In the genomic region with DNA sequence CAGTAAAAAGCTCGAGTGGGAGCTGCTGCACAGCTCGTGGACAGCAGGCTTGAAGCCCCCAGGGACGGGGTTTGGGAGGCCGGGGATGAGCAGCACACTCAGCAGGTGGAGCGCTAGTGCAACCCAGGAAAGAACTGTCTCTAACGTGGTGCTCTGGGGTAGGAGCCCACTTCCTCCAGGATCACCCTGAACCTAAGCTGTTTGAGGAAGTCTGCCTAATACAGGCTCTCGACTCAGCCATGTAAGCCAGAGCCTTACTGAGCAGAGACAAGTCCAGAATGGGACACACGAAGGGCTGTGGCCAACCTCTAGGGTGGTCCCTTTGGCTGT, we compare ENCODE assay signal across 8 mouse cellular contexts. TPM values are rescaled to one million over a fixed set of nuclear protein-coding genes. Genes with fewer than 3 reads are reported as not detected.
DNase-seq lines count a peak whose midpoint lies in the region; ATAC-seq and TF ChIP-seq lines count a peak whose summit lies in the region.

No protein-coding gene starts in this region.

- ATAC-seq in forebrain, embryonic 12.5 days (ENCODE audit: low FRiP score): no peak
- ATAC-seq in forebrain, postnatal 0 days: no peak; the same call in 1 of the 2 replicates
- ATAC-seq in lung, embryonic 16.5 days (ENCODE audit: low read depth): no peak
- ATAC-seq in liver, postnatal 0 days: peak; percentile 9; the same call in 1 of the 2 replicates

- H3K27me3 ChIP-seq in forebrain, embryonic 12.5 days: peaks cover 15% of the 10 kb centered on the region
- H3K27me3 ChIP-seq in forebrain, postnatal 0 days (ENCODE audit: insufficient read depth, low read length): no peaks in the 10 kb centered on the region
- H3K27me3 ChIP-seq in lung, embryonic 16.5 days (ENCODE audit: control insufficient read depth, insufficient read depth, low read depth, low read length): 0 out of 2 replicates have a peak, but pooled peaks cover 2% of the 10 kb centered on the region
- no peaks in the 10 kb centered on the region for H3K27me3 ChIP-seq in liver, postnatal 0 days (ENCODE audit: insufficient read depth, low read length)

- no peak for TF ChIP-seq EP300 in liver, postnatal 0 days (IDR thresholded peaks at IDR 0.05; ENCODE audit: low read depth)

- no peak overlapping the region for H3K4me3 ChIP-seq in forebrain, embryonic 12.5 days (replicated peaks)
- H3K4me3 ChIP-seq in forebrain, postnatal 0 days (ENCODE audit: low read depth, low read length): no peak overlapping the region
- no peak overlapping the region for H3K4me3 ChIP-seq in lung, embryonic 16.5 days (ENCODE audit: low read length)
- no peak overlapping the region for H3K4me3 ChIP-seq in liver, postnatal 0 days (ENCODE audit: low read depth, low read length)

- peaks cover 26% of the 10 kb centered on the region for H3K36me3 ChIP-seq in forebrain, embryonic 12.5 days (replicated peaks)
- peaks cover 21% of the 10 kb centered on the region for H3K36me3 ChIP-seq in forebrain, postnatal 0 days (ENCODE audit: insufficient read depth)
- H3K36me3 ChIP-seq in lung, embryonic 16.5 days (ENCODE audit: control insufficient read depth, insufficient read depth, low read length): peaks cover 15% of the 10 kb centered on the region
- peaks cover 13% of the 10 kb centered on the region for H3K36me3 ChIP-seq in liver, postnatal 0 days (replicated peaks; ENCODE audit: insufficient read depth, low read length)

- H3K9me3 ChIP-seq in forebrain, embryonic 12.5 days: no peaks in the 10 kb centered on the region
- no peaks in the 10 kb centered on the region for H3K9me3 ChIP-seq in forebrain, postnatal 0 days (ENCODE audit: low read length)
- H3K9me3 ChIP-seq in lung, embryonic 16.5 days (ENCODE audit: control insufficient read depth, low read length): no peaks in the 10 kb centered on the region
- H3K9me3 ChIP-seq in liver, postnatal 0 days (ENCODE audit: low read length): no peaks in the 10 kb centered on the region

- 0 out of 2 replicates have a peak overlapping the region, but pooled peaks have one; percentile 42 for H3K9ac ChIP-seq in forebrain, embryonic 12.5 days
- H3K9ac ChIP-seq in forebrain, postnatal 0 days: no peak overlapping the region
- peak overlapping the region; percentile 32 for H3K9ac ChIP-seq in lung, embryonic 16.5 days (ENCODE audit: low read length)
- H3K9ac ChIP-seq in liver, postnatal 0 days (replicated peaks): no peak overlapping the region; the same call in 1 of the 2 replicates

- H3K27ac ChIP-seq in forebrain, embryonic 12.5 days: 0 out of 2 replicates have a peak overlapping the region, but pooled peaks have one; percentile 46
- H3K27ac ChIP-seq in forebrain, postnatal 0 days (ENCODE audit: low read depth, low read length): no peak overlapping the region
- H3K27ac ChIP-seq in lung, embryonic 16.5 days (ENCODE audit: low read length): peak overlapping the region; percentile 76
- H3K27ac ChIP-seq in liver, postnatal 0 days (ENCODE audit: low read depth): peak overlapping the region; percentile 85

- no peak for DNase-seq in forebrain, postnatal 0 days
- DNase-seq in lung, adult 18-20 months: no peak
- DNase-seq in liver, postnatal 0 days: no peak
- no peak for DNase-seq in urinary bladder, postnatal 4 days (ENCODE audit: low spot score in 2 of 2)
- no peak for DNase-seq in layer of hippocampus, postnatal 10 days (ENCODE audit: low spot score in 2 of 2)
- DNase-seq in left cerebral cortex, adult 11 months (ENCODE audit: low spot score): no peak

- peaks cover 21% of the 10 kb centered on the region for H3K4me1 ChIP-seq in forebrain, embryonic 12.5 days
- no peaks in the 10 kb centered on the region for H3K4me1 ChIP-seq in forebrain, postnatal 0 days (ENCODE audit: insufficient read depth)
- peaks cover 25% of the 10 kb centered on the region for H3K4me1 ChIP-seq in lung, embryonic 16.5 days (replicated peaks; ENCODE audit: control insufficient read depth, insufficient read depth, low read length)
- H3K4me1 ChIP-seq in liver, postnatal 0 days (ENCODE audit: insufficient read depth): peaks cover 23% of the 10 kb centered on the region

- H3K4me2 ChIP-seq in forebrain, embryonic 12.5 days: peak overlapping the region; percentile 4; the same call in 1 of the 2 replicates
- H3K4me2 ChIP-seq in forebrain, postnatal 0 days (ENCODE audit: low read depth): no peak overlapping the region
- H3K4me2 ChIP-seq in lung, embryonic 16.5 days (ENCODE audit: low read depth, low read length): no peak overlapping the region
- H3K4me2 ChIP-seq in liver, postnatal 0 days (ENCODE audit: low read depth, low read length): no peak overlapping the region

- TF ChIP-seq CTCF in forebrain, postnatal 0 days (IDR thresholded peaks at IDR 0.05; ENCODE audit: low read depth): no peak
- no peak for TF ChIP-seq CTCF in liver, postnatal 0 days (IDR thresholded peaks at IDR 0.05; ENCODE audit: low read depth)

- 65% methylated on average over 8 of the region's 8 CpGs for WGBS in forebrain, embryonic 12.5 days
- 53% methylated on average over 8 of the region's 8 CpGs for WGBS in forebrain, postnatal 0 days
- WGBS in lung, embryonic 16.5 days: 30% methylated on average over 8 of the region's 8 CpGs
- 21% methylated on average over 8 of the region's 8 CpGs for WGBS in liver, postnatal 0 days (ENCODE audit: insufficient replicate concordance)

RNA-seq across cellular contexts. Expression of a gene that starts 8.4 kb away (rescaled TPM):
- polyA plus RNA-seq in forebrain, embryonic 12.5 days (2016; fragmentation: Nextera tagmentation; extraction: Ambion mirVana): 0.09 TPM in 1 of 2 replicates, not detected in the other
- total RNA-seq in forebrain, postnatal 0 days (2014; rRNA removed): not detected in 2 replicates
- 0.09 and 0.22 TPM in 2 replicates for polyA plus RNA-seq in forebrain, postnatal 0 days (2015; fragmentation: Nextera tagmentation; extraction: Ambion mirVana)
- 1.4 and 1.7 TPM in 2 replicates for polyA plus RNA-seq in lung, embryonic 16.5 days (2015; fragmentation: Nextera tagmentation; extraction: Ambion mirVana)
- polyA plus RNA-seq in liver, postnatal 0 days (2015; fragmentation: Nextera tagmentation; extraction: Ambion mirVana): 58.5 and 66.9 TPM in 2 replicates
- total RNA-seq in layer of hippocampus, postnatal 10 days (2021): under 1 TPM in 1 of 2 experiments, not detected in 1; 0.18 TPM

RNA-seq across cellular contexts. Expression of a gene that starts 10.6 kb away (rescaled TPM):
- 209 and 214 TPM in 2 replicates for polyA plus RNA-seq in forebrain, embryonic 12.5 days (2016; fragmentation: Nextera tagmentation; extraction: Ambion mirVana)
- 103 and 105 TPM in 2 replicates for total RNA-seq in forebrain, postnatal 0 days (2014; rRNA removed)
- 261 and 275 TPM in 2 replicates for polyA plus RNA-seq in forebrain, postnatal 0 days (2015; fragmentation: Nextera tagmentation; extraction: Ambion mirVana)
- 184 and 200 TPM in 2 replicates for polyA plus RNA-seq in lung, embryonic 16.5 days (2015; fragmentation: Nextera tagmentation; extraction: Ambion mirVana)
- polyA plus RNA-seq in liver, postnatal 0 days (2015; fragmentation: Nextera tagmentation; extraction: Ambion mirVana): 59.2 and 61.0 TPM in 2 replicates
- total RNA-seq in layer of hippocampus, postnatal 10 days (2021): 100 to 1,000 TPM in 1 of 2 experiments, 10 to 100 TPM in 1; 95.4 to 107 TPM

RNA-seq across cellular contexts. Expression of a gene that starts 12.0 kb away (rescaled TPM):
- not detected in 2 replicates for polyA plus RNA-seq in forebrain, embryonic 12.5 days (2016; fragmentation: Nextera tagmentation; extraction: Ambion mirVana)
- not detected in 2 replicates for total RNA-seq in forebrain, postnatal 0 days (2014; rRNA removed)
- polyA plus RNA-seq in forebrain, postnatal 0 days (2015; fragmentation: Nextera tagmentation; extraction: Ambion mirVana): not detected in 2 replicates
- polyA plus RNA-seq in lung, embryonic 16.5 days (2015; fragmentation: Nextera tagmentation; extraction: Ambion mirVana): 0.95 and 2.6 TPM in 2 replicates
- polyA plus RNA-seq in liver, postnatal 0 days (2015; fragmentation: Nextera tagmentation; extraction: Ambion mirVana): 0.19 and 1.5 TPM in 2 replicates
- not detected for total RNA-seq in layer of hippocampus, postnatal 10 days (2021)

RNA-seq across cellular contexts. Expression of a gene that starts 34.1 kb away (rescaled TPM):
- 334 and 362 TPM in 2 replicates for polyA plus RNA-seq in forebrain, embryonic 12.5 days (2016; fragmentation: Nextera tagmentation; extraction: Ambion mirVana)
- 162 and 174 TPM in 2 replicates for total RNA-seq in forebrain, postnatal 0 days (2014; rRNA removed)
- polyA plus RNA-seq in forebrain, postnatal 0 days (2015; fragmentation: Nextera tagmentation; extraction: Ambion mirVana): 208 and 218 TPM in 2 replicates
- polyA plus RNA-seq in lung, embryonic 16.5 days (2015; fragmentation: Nextera tagmentation; extraction: Ambion mirVana): 829 and 841 TPM in 2 replicates
- polyA plus RNA-seq in liver, postnatal 0 days (2015; fragmentation: Nextera tagmentation; extraction: Ambion mirVana): 683 and 697 TPM in 2 replicates
- 100 to 1,000 TPM; 153 to 161 TPM for total RNA-seq in layer of hippocampus, postnatal 10 days (2021)

RNA-seq across cellular contexts. Expression of a gene that starts 42.5 kb away (rescaled TPM):
- 496 and 513 TPM in 2 replicates for polyA plus RNA-seq in forebrain, embryonic 12.5 days (2016; fragmentation: Nextera tagmentation; extraction: Ambion mirVana)
- 214 and 237 TPM in 2 replicates for total RNA-seq in forebrain, postnatal 0 days (2014; rRNA removed)
- polyA plus RNA-seq in forebrain, postnatal 0 days (2015; fragmentation: Nextera tagmentation; extraction: Ambion mirVana): 416 and 435 TPM in 2 replicates
- polyA plus RNA-seq in lung, embryonic 16.5 days (2015; fragmentation: Nextera tagmentation; extraction: Ambion mirVana): 654 and 680 TPM in 2 replicates
- polyA plus RNA-seq in liver, postnatal 0 days (2015; fragmentation: Nextera tagmentation; extraction: Ambion mirVana): 148 and 156 TPM in 2 replicates
- 100 to 1,000 TPM; 344 to 379 TPM for total RNA-seq in layer of hippocampus, postnatal 10 days (2021)

Comparison
In these comparisons a context has a peak if more than half of its experiments do, and no peak if none do; other contexts are left out.
1. H3K9ac ChIP-seq: peak in forebrain, embryonic 12.5 days (single experiment) and lung, embryonic 16.5 days (single experiment); none in forebrain, postnatal 0 days (single experiment) and liver, postnatal 0 days (single experiment).
2. RNA of a gene that starts 8.4 kb away (polyA plus RNA-seq): 58.5 to 66.9 TPM in liver, postnatal 0 days; 1.4 to 1.7 TPM in lung, embryonic 16.5 days, 0.09 to 0.22 TPM in forebrain, postnatal 0 days and 0.09 TPM in forebrain, embryonic 12.5 days; every median in the first group is over 10 times any median in the second.